Comparison of ENCODE assay signal across 8 mouse cellular contexts in genomic region chr9:107708439-107709095, GRCm38 (mm10). TPM values are rescaled to one million over a fixed set of nuclear protein-coding genes. Genes with fewer than 3 reads are reported as not detected.
DNase-seq lines count a peak whose midpoint lies in the region; ATAC-seq and TF ChIP-seq lines count a peak whose summit lies in the region.
"Had no signal": no experiment of that assay in that cellular context is flagged by ENCODE, and none has a peak within 500 bp of the region (broad histone marks: within the 10 kb centered on the region; RNA-seq: fewer than 3 reads in every experiment).

No protein-coding gene starts in this region.

- TF ChIP-seq POLR2A in lung, adult 2 months (IDR thresholded peaks at IDR 0.05; ENCODE audit: borderline replicate concordance, extremely low read depth, low read depth, low read length) = no peak

- peaks cover 12% of the 10 kb centered on the region; the same call in 1 of the 2 replicates for H3K27me3 ChIP-seq in forebrain, embryonic 14.5 days (replicated peaks; ENCODE audit: control insufficient read depth, insufficient read depth, low read length)
- no peaks in the 10 kb centered on the region for H3K27me3 ChIP-seq in limb, embryonic 12.5 days
- H3K27me3 ChIP-seq in neural tube, embryonic 15.5 days (replicated peaks) = no peaks in the 10 kb centered on the region

- TF ChIP-seq CTCF in lung, adult 2 months (IDR thresholded peaks at IDR 0.05; ENCODE audit: insufficient read depth, low read length) = no peak

- H3K4me3 ChIP-seq in lung, adult 2 months (replicated peaks; ENCODE audit: extremely low read depth, low read depth, low read length) = peak overlapping the region; percentile 87
- H3K4me3 ChIP-seq in forebrain, embryonic 14.5 days (ENCODE audit: low read depth, low read length) = peak overlapping the region; percentile 68
- peak overlapping the region; percentile 94 for H3K4me3 ChIP-seq in limb, embryonic 12.5 days (replicated peaks)
- H3K4me3 ChIP-seq in neural tube, embryonic 15.5 days (replicated peaks) = peak overlapping the region; percentile 79

- peak overlapping the region; percentile 81 for H3K27ac ChIP-seq in forebrain, embryonic 14.5 days (ENCODE audit: low read depth, low read length)
- H3K27ac ChIP-seq in limb, embryonic 12.5 days = peak overlapping the region; percentile 97
- peak overlapping the region; percentile 83 for H3K27ac ChIP-seq in neural tube, embryonic 15.5 days (replicated peaks)

- H3K9me3 ChIP-seq in forebrain, embryonic 14.5 days (replicated peaks; ENCODE audit: control insufficient read depth, low read length) = no peaks in the 10 kb centered on the region
- H3K9me3 ChIP-seq in limb, embryonic 12.5 days = no peaks in the 10 kb centered on the region
- no peaks in the 10 kb centered on the region for H3K9me3 ChIP-seq in neural tube, embryonic 15.5 days (replicated peaks)

- no peak for DNase-seq in lung, adult 2 months
- DNase-seq in lung, postnatal 4 days = no peak
- no peak for DNase-seq in forebrain, embryonic 14.5 days (ENCODE audit: low spot score)
- DNase-seq in spleen, adult 18-20 months = no peak
- no peak for DNase-seq in spleen, adult 12 weeks (ENCODE audit: low spot score)

- H3K4me1 ChIP-seq in lung, adult 2 months (ENCODE audit: control insufficient read depth, insufficient read depth, low read length) = peaks cover 7% of the 10 kb centered on the region
- peaks cover 22% of the 10 kb centered on the region for H3K4me1 ChIP-seq in forebrain, embryonic 14.5 days (ENCODE audit: control insufficient read depth, insufficient read depth, low read length)
- H3K4me1 ChIP-seq in limb, embryonic 12.5 days (replicated peaks) = peaks cover 52% of the 10 kb centered on the region
- peaks cover 55% of the 10 kb centered on the region for H3K4me1 ChIP-seq in neural tube, embryonic 15.5 days

- peak overlapping the region; percentile 94 for H3K4me2 ChIP-seq in forebrain, embryonic 14.5 days (ENCODE audit: low read length)
- peak overlapping the region; percentile 94 for H3K4me2 ChIP-seq in limb, embryonic 12.5 days
- H3K4me2 ChIP-seq in neural tube, embryonic 15.5 days = peak overlapping the region; percentile 94

- no peak for ATAC-seq in forebrain, embryonic 14.5 days
- no peak for ATAC-seq in limb, embryonic 12.5 days (ENCODE audit: insufficient number of reproducible peaks, insufficient read depth, low FRiP score, low TSS enrichment, low read depth)
- ATAC-seq in neural tube, embryonic 15.5 days (ENCODE audit: low FRiP score) = no peak

- 6% methylated on average over 21 of the region's 21 CpGs for WGBS in lung, adult 2 months
- WGBS in forebrain, embryonic 14.5 days = 7% methylated on average over 21 of the region's 21 CpGs
- under 1% methylated on average over 21 of the region's 21 CpGs for WGBS in limb, embryonic 12.5 days
- 3% methylated on average over 21 of the region's 21 CpGs for WGBS in neural tube, embryonic 15.5 days

- peaks cover 17% of the 10 kb centered on the region for H3K36me3 ChIP-seq in forebrain, embryonic 14.5 days (ENCODE audit: control insufficient read depth, insufficient read depth, low read length)
- peaks cover 24% of the 10 kb centered on the region for H3K36me3 ChIP-seq in limb, embryonic 12.5 days
- no peaks in the 10 kb centered on the region for H3K36me3 ChIP-seq in neural tube, embryonic 15.5 days

- peak overlapping the region; percentile 88 for H3K9ac ChIP-seq in forebrain, embryonic 14.5 days (ENCODE audit: low read length)
- H3K9ac ChIP-seq in limb, embryonic 12.5 days (replicated peaks) = peak overlapping the region; percentile 98
- H3K9ac ChIP-seq in neural tube, embryonic 15.5 days (replicated peaks) = peak overlapping the region; percentile 79

RNA-seq across cellular contexts. Expression of gene Sema3f, which starts 1.7 kb away (rescaled TPM):
- polyA plus RNA-seq in lung, adult 2 months (2012; rRNA removed) = 318 and 413 TPM in 2 replicates
- 7.4 and 12.2 TPM in 2 replicates for polyA plus RNA-seq in forebrain, embryonic 14.5 days (2014; fragmentation: Nextera tagmentation; extraction: Ambion mirVana)
- 47.6 and 53.5 TPM in 2 replicates for polyA plus RNA-seq in limb, embryonic 12.5 days (2016; fragmentation: Nextera tagmentation; extraction: Ambion mirVana)
- polyA plus RNA-seq in neural tube, embryonic 15.5 days (2015; fragmentation: Nextera tagmentation; extraction: Ambion mirVana) = 10.2 and 12.5 TPM in 2 replicates
- polyA plus RNA-seq: erythroblast, embryonic 14.5 days had no signal

RNA-seq across cellular contexts. Expression of gene Gnat1, which starts 29.1 kb away (rescaled TPM):
- 0.09 and 0.20 TPM in 2 replicates for polyA plus RNA-seq in lung, adult 2 months (2012; rRNA removed)
- 0.28 and 0.66 TPM in 2 replicates for polyA plus RNA-seq in forebrain, embryonic 14.5 days (2014; fragmentation: Nextera tagmentation; extraction: Ambion mirVana)
- polyA plus RNA-seq in limb, embryonic 12.5 days (2016; fragmentation: Nextera tagmentation; extraction: Ambion mirVana) = 2.1 and 2.2 TPM in 2 replicates
- polyA plus RNA-seq in neural tube, embryonic 15.5 days (2015; fragmentation: Nextera tagmentation; extraction: Ambion mirVana) = 2.5 and 2.9 TPM in 2 replicates
- polyA plus RNA-seq: erythroblast, embryonic 14.5 days had no signal

RNA-seq across cellular contexts. Expression of gene Slc38a3, which starts 39.2 kb away (rescaled TPM):
- 1.8 and 16.1 TPM in 2 replicates for polyA plus RNA-seq in lung, adult 2 months (2012; rRNA removed)
- polyA plus RNA-seq in forebrain, embryonic 14.5 days (2014; fragmentation: Nextera tagmentation; extraction: Ambion mirVana) = 32.8 and 32.9 TPM in 2 replicates
- 3.5 and 5.0 TPM in 2 replicates for polyA plus RNA-seq in limb, embryonic 12.5 days (2016; fragmentation: Nextera tagmentation; extraction: Ambion mirVana)
- polyA plus RNA-seq in neural tube, embryonic 15.5 days (2015; fragmentation: Nextera tagmentation; extraction: Ambion mirVana) = 35.1 and 35.4 TPM in 2 replicates
